10 mouse cellular contexts compared by ENCODE assay signal in genomic region chr2:152427493-152427892, GRCm38 (mm10). TPM values are rescaled to one million over a fixed set of nuclear protein-coding genes. Genes with fewer than 3 reads are reported as not detected.
A peak's percentile ranks its signal among the peaks of the same experiment; 100 is the strongest.
DNase-seq lines count a peak whose midpoint lies in the region; ATAC-seq and TF ChIP-seq lines count a peak whose summit lies in the region.
"Had no signal": no experiment of that assay in that cellular context is flagged by ENCODE, and none has a peak within 500 bp of the region (broad histone marks: within the 10 kb centered on the region; RNA-seq: fewer than 3 reads in every experiment).

No protein-coding gene starts in this region.

- no peak for TF ChIP-seq POLR2A in thymus, adult 2 months (IDR thresholded peaks at IDR 0.05; ENCODE audit: control insufficient read depth, extremely low read depth, insufficient read depth, low read length, poor library complexity)

- peak overlapping the region; percentile 14; the same call in 1 of the 2 replicates for H3K4me3 ChIP-seq in heart, embryonic 16.5 days (ENCODE audit: low read length)
- no peak overlapping the region for H3K4me3 ChIP-seq in forebrain, embryonic 11.5 days (ENCODE audit: low read depth, low read length)
- peak overlapping the region; percentile 33 for H3K4me3 ChIP-seq in midbrain, embryonic 10.5 days
- no peak overlapping the region for H3K4me3 ChIP-seq in thymus, adult 2 months (ENCODE audit: control insufficient read depth, insufficient read depth, low read length)

- H3K36me3 ChIP-seq in heart, embryonic 16.5 days (ENCODE audit: control insufficient read depth, insufficient read depth): no peaks in the 10 kb centered on the region
- H3K36me3 ChIP-seq in forebrain, embryonic 11.5 days (ENCODE audit: control insufficient read depth, insufficient read depth, low read length): no peaks in the 10 kb centered on the region
- no peaks in the 10 kb centered on the region for H3K36me3 ChIP-seq in midbrain, embryonic 10.5 days
- no peaks in the 10 kb centered on the region for H3K36me3 ChIP-seq in thymus, adult 2 months (ENCODE audit: control insufficient read depth, insufficient read depth, low read length)

- peak overlapping the region; percentile 38 for H3K9ac ChIP-seq in heart, embryonic 16.5 days (ENCODE audit: low read length)
- H3K9ac ChIP-seq in forebrain, embryonic 11.5 days (ENCODE audit: low read length): no peak overlapping the region; the same call in 1 of the 2 replicates
- H3K9ac ChIP-seq: liver, embryonic 14.5 days had no signal

- WGBS in heart, embryonic 16.5 days: 17% methylated on average over 12 of the region's 12 CpGs
- 6% methylated on average over 12 of the region's 12 CpGs for WGBS in forebrain, embryonic 11.5 days
- WGBS in midbrain, embryonic 10.5 days: 5% methylated on average over 12 of the region's 12 CpGs
- WGBS in thymus, adult 2 months: 66% methylated on average over 12 of the region's 12 CpGs

- TF ChIP-seq CTCF in thymus, adult 2 months (IDR thresholded peaks at IDR 0.05; ENCODE audit: borderline replicate concordance, control insufficient read depth, extremely low read depth, insufficient read depth, low read length, poor library complexity): no peak

- no peak for DNase-seq in heart, adult 9 months (ENCODE audit: low spot score in 2 of 2)
- DNase-seq in R1 (ENCODE audit: low read depth, low spot score): peak; percentile 70
- DNase-seq in forebrain, embryonic 11.5 days (ENCODE audit: low spot score): no peak
- DNase-seq in midbrain, embryonic 10.5 days (ENCODE audit: low spot score): peak; percentile 42
- no peak for DNase-seq in urinary bladder, adult 18-20 months (ENCODE audit: low spot score in 2 of 2)
- no peak for DNase-seq in thymus, adult 2 months

- no peak for ATAC-seq in heart, embryonic 16.5 days (replicated peaks; ENCODE audit: extremely low read depth, insufficient read depth, low FRiP score)
- ATAC-seq in forebrain, embryonic 11.5 days (replicated peaks; ENCODE audit: low FRiP score): 0 out of 2 replicates have a peak, but pooled peaks have one; percentile 46
- ATAC-seq in erythroid progenitor cell, adult 5-6 weeks (replicated peaks; ENCODE audit: low FRiP score, poor library complexity, severe bottlenecking): no peak

- peak overlapping the region; percentile 52 for H3K4me2 ChIP-seq in heart, embryonic 16.5 days (ENCODE audit: low read depth, low read length)
- H3K4me2 ChIP-seq in forebrain, embryonic 11.5 days (ENCODE audit: low read depth, low read length, severe bottlenecking): peak overlapping the region; percentile 38; the same call in 1 of the 2 replicates

- peaks cover 6% of the 10 kb centered on the region; the same call in 1 of the 2 replicates for H3K4me1 ChIP-seq in heart, embryonic 16.5 days (ENCODE audit: control insufficient read depth, insufficient read depth, low read length)
- peaks cover 4% of the 10 kb centered on the region; the same call in 1 of the 2 replicates for H3K4me1 ChIP-seq in forebrain, embryonic 11.5 days (replicated peaks; ENCODE audit: control insufficient read depth, insufficient read depth, low read length)
- H3K4me1 ChIP-seq in midbrain, embryonic 10.5 days: peaks cover 13% of the 10 kb centered on the region
- no peaks in the 10 kb centered on the region for H3K4me1 ChIP-seq in thymus, adult 2 months (replicated peaks; ENCODE audit: control insufficient read depth, insufficient read depth, low read length)

- no peak overlapping the region for H3K27ac ChIP-seq in heart, embryonic 16.5 days (ENCODE audit: low read length)
- H3K27ac ChIP-seq in forebrain, embryonic 11.5 days (ENCODE audit: low read depth, low read length): no peak overlapping the region
- no peak overlapping the region; the same call in 1 of the 2 replicates for H3K27ac ChIP-seq in midbrain, embryonic 10.5 days (replicated peaks)
- no peak overlapping the region for H3K27ac ChIP-seq in thymus, adult 2 months (ENCODE audit: control insufficient read depth, insufficient read depth, low read length)
- H3K27ac ChIP-seq: liver, embryonic 14.5 days had no signal

- H3K9me3 ChIP-seq in heart, embryonic 16.5 days (replicated peaks; ENCODE audit: control insufficient read depth, low read length): peaks cover 3% of the 10 kb centered on the region; the same call in 1 of the 2 replicates
- no peaks in the 10 kb centered on the region for H3K9me3 ChIP-seq in forebrain, embryonic 11.5 days (ENCODE audit: control insufficient read depth, low read length)
- H3K9me3 ChIP-seq in midbrain, embryonic 10.5 days (replicated peaks): no peaks in the 10 kb centered on the region

- no peaks in the 10 kb centered on the region for H3K27me3 ChIP-seq in heart, embryonic 16.5 days (ENCODE audit: control insufficient read depth, insufficient read depth, low read length)
- H3K27me3 ChIP-seq in forebrain, embryonic 11.5 days (ENCODE audit: control insufficient read depth, insufficient read depth, low read length): no peaks in the 10 kb centered on the region
- no peaks in the 10 kb centered on the region for H3K27me3 ChIP-seq in midbrain, embryonic 10.5 days (ENCODE audit: low read depth, poor library complexity, severe bottlenecking)
- H3K27me3 ChIP-seq in thymus, adult 2 months (ENCODE audit: control insufficient read depth, insufficient read depth, low read length): no peaks in the 10 kb centered on the region

RNA-seq across cellular contexts. Expression of gene 6820408C15Rik, which starts 12.1 kb away (rescaled TPM):
- 3.5 TPM in 2 replicates for polyA plus RNA-seq in heart, embryonic 16.5 days (2015; fragmentation: Nextera tagmentation; extraction: Ambion mirVana)
- polyA plus RNA-seq in forebrain, embryonic 11.5 days (2014; fragmentation: Nextera tagmentation; extraction: Ambion mirVana): 0.41 and 0.79 TPM in 2 replicates
- polyA plus RNA-seq in midbrain, embryonic 10.5 days (2016; fragmentation: Nextera tagmentation; extraction: Ambion mirVana): 0.99 and 1.2 TPM in 2 replicates
- total RNA-seq in erythroid progenitor cell, adult 5-6 weeks (2015; ENCODE audit: low replicate concordance): not detected in 2 replicates
- total RNA-seq in erythroid progenitor cell, adult 5-6 weeks (2017; ENCODE audit: low replicate concordance): 1.0 TPM in 1 of 2 replicates, not detected in the other
- polyA plus RNA-seq in thymus, adult 2 months (2012; rRNA removed): 0.36 and 0.50 TPM in 2 replicates

RNA-seq across cellular contexts. Expression of gene Zcchc3, which starts 12.7 kb away (rescaled TPM):
- 24.3 and 26.0 TPM in 2 replicates for polyA plus RNA-seq in heart, embryonic 16.5 days (2015; fragmentation: Nextera tagmentation; extraction: Ambion mirVana)
- 59.4 and 63.9 TPM in 2 replicates for polyA plus RNA-seq in forebrain, embryonic 11.5 days (2014; fragmentation: Nextera tagmentation; extraction: Ambion mirVana)
- 47.7 and 49.8 TPM in 2 replicates for polyA plus RNA-seq in midbrain, embryonic 10.5 days (2016; fragmentation: Nextera tagmentation; extraction: Ambion mirVana)
- total RNA-seq in erythroid progenitor cell, adult 5-6 weeks (2015; ENCODE audit: low replicate concordance): 6.8 and 9.6 TPM in 2 replicates
- 4.9 and 5.4 TPM in 2 replicates for total RNA-seq in erythroid progenitor cell, adult 5-6 weeks (2017; ENCODE audit: low replicate concordance)
- polyA plus RNA-seq in thymus, adult 2 months (2012; rRNA removed): 1.7 and 2.0 TPM in 2 replicates

RNA-seq across cellular contexts. Expression of gene Sox12, which starts 29.6 kb away (rescaled TPM):
- polyA plus RNA-seq in heart, embryonic 16.5 days (2015; fragmentation: Nextera tagmentation; extraction: Ambion mirVana): 5.4 and 7.3 TPM in 2 replicates
- polyA plus RNA-seq in forebrain, embryonic 11.5 days (2014; fragmentation: Nextera tagmentation; extraction: Ambion mirVana): 20.4 and 22.9 TPM in 2 replicates
- polyA plus RNA-seq in midbrain, embryonic 10.5 days (2016; fragmentation: Nextera tagmentation; extraction: Ambion mirVana): 8.6 and 9.2 TPM in 2 replicates
- 4.0 and 4.2 TPM in 2 replicates for total RNA-seq in erythroid progenitor cell, adult 5-6 weeks (2015; ENCODE audit: low replicate concordance)
- total RNA-seq in erythroid progenitor cell, adult 5-6 weeks (2017; ENCODE audit: low replicate concordance): 0.39 and 0.83 TPM in 2 replicates
- 3.8 and 4.5 TPM in 2 replicates for polyA plus RNA-seq in thymus, adult 2 months (2012; rRNA removed)

RNA-seq across cellular contexts. Expression of gene Defb23, which starts 36.9 kb away (rescaled TPM):
- polyA plus RNA-seq in heart, embryonic 16.5 days (2015; fragmentation: Nextera tagmentation; extraction: Ambion mirVana): not detected in 2 replicates
- polyA plus RNA-seq in forebrain, embryonic 11.5 days (2014; fragmentation: Nextera tagmentation; extraction: Ambion mirVana): not detected in 2 replicates
- not detected in 2 replicates for polyA plus RNA-seq in midbrain, embryonic 10.5 days (2016; fragmentation: Nextera tagmentation; extraction: Ambion mirVana)
- not detected in 2 replicates for total RNA-seq in erythroid progenitor cell, adult 5-6 weeks (2015; ENCODE audit: low replicate concordance)
- not detected in 2 replicates for total RNA-seq in erythroid progenitor cell, adult 5-6 weeks (2017; ENCODE audit: low replicate concordance)
- not detected in 2 replicates for polyA plus RNA-seq in thymus, adult 2 months (2012; rRNA removed)
- total RNA-seq: ES-E14 had no signal
- polyA plus RNA-seq: liver, embryonic 14.5 days had no signal

RNA-seq across cellular contexts. Expression of gene Defb20, which starts 49.4 kb away (rescaled TPM):
- not detected in 2 replicates for polyA plus RNA-seq in heart, embryonic 16.5 days (2015; fragmentation: Nextera tagmentation; extraction: Ambion mirVana)
- polyA plus RNA-seq in forebrain, embryonic 11.5 days (2014; fragmentation: Nextera tagmentation; extraction: Ambion mirVana): not detected in 2 replicates
- not detected in 2 replicates for polyA plus RNA-seq in midbrain, embryonic 10.5 days (2016; fragmentation: Nextera tagmentation; extraction: Ambion mirVana)
- total RNA-seq in erythroid progenitor cell, adult 5-6 weeks (2015; ENCODE audit: low replicate concordance): not detected in 2 replicates
- not detected in 2 replicates for total RNA-seq in erythroid progenitor cell, adult 5-6 weeks (2017; ENCODE audit: low replicate concordance)
- not detected in 2 replicates for polyA plus RNA-seq in thymus, adult 2 months (2012; rRNA removed)
- total RNA-seq: ES-E14 had no signal
- polyA plus RNA-seq: liver, embryonic 14.5 days had no signal

Comparison
In these comparisons a context has a peak if more than half of its experiments do, and no peak if none do; other contexts are left out.
1. H3K4me3 ChIP-seq: peak in heart, embryonic 16.5 days (single experiment) and midbrain, embryonic 10.5 days (single experiment); none in forebrain, embryonic 11.5 days (single experiment) and thymus, adult 2 months (single experiment).
2. DNase-seq: peak in R1 (single experiment) and midbrain, embryonic 10.5 days (single experiment); none in heart, adult 9 months (0 of 2), forebrain, embryonic 11.5 days (single experiment), urinary bladder, adult 18-20 months (0 of 2) and thymus, adult 2 months (single experiment).